Mouse (Mus musculus): ENCODE measurements around the gene Nacc1.

The Nacc1 gene

DNA sequence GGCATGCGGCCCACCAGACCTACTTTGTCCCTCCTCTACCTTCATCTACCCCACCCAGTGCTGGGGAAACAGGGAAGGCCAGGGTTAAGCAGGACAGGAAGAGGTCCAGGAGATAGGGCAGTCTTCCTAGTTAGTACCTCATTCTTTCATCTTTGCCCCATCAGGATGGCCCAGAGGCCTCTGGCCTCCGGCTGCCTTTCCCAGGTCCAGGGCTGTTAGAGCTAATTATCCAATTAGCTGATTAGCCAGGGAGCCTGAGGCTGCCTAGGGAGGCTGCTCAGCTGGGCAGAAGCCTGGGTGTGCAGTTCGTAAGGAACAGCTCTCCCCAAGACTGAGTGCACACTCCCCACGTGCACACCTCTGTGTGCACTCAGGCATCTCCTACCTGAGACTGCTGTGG, 25.7 kb upstream of the Nacc1 start:
- no peak for DNase-seq

DNA sequence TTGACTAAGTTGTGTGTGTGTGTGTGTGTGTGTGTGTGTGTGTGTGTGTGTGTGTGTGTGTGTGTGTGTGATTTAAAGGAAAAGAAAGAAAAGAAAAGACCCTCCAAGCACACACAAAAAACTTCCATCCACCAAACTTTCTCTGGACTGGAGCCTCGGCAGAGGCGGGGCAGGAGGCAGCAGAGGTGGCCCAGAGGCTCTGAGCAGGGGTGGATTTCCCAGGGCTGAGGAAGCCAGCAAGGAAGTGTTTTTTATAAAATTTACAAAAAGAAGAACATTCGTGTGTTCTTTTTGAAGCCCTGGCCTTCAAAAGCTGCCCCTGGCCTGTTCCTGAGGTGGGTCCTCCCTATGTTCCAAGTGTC, 25.1 kb upstream of the Nacc1 start:
- DNase-seq = no peak

DNA sequence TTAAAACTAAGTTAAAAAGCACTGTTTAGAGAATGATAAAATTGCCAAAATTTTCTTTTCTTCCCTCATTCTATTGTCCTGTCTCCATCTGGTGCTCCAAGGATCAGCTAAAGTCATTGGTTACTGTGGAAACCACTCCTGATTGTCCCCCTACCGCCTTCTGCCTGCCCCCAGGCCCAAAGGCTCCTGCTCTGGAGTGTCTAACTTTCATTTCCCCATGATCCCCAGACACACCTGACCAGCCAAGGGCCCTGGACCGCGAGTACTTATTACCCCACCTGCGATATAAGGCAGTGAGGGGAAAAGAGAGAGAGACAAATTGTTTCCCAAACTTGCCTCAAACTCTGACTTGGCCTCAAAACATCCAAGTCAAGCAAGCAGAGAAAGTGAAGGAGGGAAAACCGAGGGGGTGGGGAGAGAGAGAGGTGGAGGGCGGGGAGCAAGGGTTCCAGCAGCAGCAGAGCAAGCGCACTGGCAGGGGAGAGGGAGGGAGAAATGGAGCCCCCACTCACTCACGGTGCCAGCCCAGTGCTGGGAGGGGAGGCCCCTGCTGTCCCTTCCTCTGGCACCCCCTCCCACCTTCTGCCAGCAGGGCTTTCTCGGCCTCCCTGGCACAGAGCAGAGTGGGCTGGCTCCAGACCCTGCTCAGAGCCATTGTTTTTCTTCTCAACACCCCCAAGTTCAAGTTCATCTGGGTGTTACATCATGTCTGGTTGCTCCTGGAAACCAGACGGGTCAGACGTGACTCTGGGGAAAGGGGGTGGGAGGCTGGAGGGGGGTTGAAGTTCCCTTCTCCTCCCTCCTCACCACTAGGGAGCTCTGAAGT, 24.5 kb upstream of the Nacc1 start:
- DNase-seq = no peak

DNA sequence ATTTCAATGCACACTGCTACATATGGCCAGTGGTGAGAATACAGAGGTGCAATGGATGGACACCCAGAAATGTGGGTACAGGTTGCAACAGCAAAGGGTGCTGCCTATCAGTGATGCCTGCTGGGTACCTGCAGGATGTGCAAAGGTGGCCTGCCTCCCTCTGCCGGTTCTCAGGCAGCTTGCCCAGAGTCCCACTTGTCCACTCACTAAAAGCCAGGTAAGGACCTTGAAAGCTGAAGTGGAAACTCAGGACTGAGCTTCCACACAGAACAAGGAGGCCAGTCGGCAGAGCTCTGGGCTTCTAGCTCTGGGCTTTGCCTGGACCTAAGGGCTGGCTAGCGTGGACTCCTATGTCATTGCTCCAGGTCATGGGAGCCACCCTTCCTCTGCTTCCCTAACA, 23.6 kb upstream of the Nacc1 start:
- no peak for DNase-seq

DNA sequence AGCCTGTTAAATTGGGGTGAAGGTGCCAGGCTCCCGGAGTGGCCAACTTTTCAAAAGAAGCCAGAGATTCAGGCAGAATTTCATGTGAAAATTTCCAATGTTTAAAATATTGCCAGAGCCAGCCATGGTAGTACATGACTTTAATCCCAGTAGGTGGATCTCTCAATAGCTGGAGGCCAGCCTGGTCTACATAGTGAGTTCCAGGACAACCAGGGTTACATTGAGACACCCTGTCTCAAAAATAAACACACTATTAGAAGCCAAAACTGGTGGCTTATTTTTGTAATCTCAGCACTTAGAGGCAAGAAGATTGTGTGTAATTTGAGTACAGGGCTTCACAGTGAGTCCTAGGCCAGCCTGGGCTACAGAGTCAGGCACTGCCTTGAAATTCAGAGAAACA, 22.3 kb upstream of the Nacc1 start:
- DNase-seq = no peak

DNA sequence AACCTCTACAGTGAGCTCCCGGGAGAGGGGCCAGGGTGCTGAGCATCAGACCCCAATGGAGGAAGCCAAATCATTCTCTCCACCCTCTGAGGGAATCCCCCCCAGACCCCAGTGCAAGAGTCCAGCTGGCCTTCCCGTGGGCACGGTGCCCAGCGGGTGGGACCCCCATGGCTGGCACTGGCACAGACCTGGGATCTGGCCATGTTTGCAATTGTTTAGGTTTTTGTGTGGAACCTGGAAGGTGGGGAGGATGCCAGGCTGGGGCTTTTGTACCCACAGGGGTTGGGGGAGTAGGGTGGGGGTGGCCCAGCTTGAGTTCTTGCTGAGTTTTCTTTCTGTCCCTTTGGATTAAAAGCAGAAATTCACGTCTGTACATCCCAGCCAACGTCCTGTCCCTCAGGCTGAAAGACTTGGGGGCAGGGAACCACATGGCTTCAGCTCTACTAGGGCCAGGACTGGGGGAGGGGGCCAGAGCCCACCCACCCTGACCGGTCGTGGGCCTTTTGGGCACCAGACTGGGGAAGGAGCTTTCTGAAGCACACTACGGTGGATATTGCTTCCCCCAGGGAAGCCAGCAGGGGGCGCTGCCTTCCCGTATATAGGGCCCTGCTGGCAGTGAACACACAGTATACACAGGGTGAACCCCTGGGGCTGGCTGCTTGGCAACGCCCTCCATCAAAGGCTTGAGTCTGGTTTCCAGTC, 21.3 kb upstream of the Nacc1 start:
- peak; percentile 92 to 93 for DNase-seq

DNA sequence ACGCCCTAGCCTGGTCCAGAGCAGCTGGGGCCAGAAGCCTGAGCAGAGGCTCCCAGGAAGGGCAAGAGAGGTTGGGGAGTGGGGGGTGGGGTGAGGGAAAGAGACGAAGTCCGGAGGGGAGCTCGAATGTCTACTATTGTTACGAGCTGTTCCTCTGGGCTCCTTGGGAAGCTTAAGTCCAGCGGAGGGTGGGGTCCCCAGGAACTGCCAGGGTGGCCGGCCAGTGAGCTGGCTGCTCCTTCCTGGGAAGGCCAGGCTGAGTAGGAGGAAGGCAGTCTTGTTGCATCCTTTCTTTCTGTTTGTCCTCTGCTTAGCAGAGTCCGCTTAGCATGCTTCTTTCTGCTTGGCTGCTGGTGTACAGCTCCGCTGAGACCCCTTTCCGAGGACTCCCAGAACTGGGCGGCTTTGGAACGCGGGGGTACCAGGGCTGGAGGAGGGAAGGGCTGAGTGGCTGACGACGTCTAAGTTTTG, 20.4 kb upstream of the Nacc1 start:
- DNase-seq = peak; percentile 25 to 33

DNA sequence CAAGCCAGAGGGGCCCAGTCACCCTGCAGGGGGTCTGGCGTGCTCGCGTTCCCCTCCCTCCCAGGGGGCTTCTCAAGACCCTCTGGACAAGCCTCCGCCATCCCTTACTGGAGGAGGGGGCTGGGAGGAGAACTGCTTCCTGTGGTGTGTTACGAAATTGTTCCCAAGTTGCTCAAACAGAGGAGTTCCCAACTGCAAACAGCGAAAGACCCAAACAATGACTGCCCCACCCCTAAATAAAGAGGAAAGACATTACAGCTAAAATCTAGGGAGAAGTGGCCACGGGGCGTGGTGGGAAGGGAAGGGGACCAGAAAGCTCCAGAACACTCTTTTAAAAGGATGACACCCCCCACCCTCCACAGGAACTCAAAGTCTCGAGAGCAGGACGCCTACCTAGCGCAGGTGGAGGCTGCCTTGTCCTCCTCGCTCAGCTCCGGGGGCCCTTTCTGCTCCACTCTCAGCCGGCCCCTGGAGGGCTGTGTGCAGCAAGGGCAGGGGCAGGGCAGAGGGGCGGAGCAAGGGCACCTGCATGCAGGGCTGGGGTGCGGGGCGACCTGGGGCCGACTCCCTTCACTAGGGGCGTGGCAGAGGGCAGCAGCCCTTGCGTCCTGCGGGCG, 19.7 kb upstream of the Nacc1 start:
- DNase-seq = peak; percentile 73 to 77

DNA sequence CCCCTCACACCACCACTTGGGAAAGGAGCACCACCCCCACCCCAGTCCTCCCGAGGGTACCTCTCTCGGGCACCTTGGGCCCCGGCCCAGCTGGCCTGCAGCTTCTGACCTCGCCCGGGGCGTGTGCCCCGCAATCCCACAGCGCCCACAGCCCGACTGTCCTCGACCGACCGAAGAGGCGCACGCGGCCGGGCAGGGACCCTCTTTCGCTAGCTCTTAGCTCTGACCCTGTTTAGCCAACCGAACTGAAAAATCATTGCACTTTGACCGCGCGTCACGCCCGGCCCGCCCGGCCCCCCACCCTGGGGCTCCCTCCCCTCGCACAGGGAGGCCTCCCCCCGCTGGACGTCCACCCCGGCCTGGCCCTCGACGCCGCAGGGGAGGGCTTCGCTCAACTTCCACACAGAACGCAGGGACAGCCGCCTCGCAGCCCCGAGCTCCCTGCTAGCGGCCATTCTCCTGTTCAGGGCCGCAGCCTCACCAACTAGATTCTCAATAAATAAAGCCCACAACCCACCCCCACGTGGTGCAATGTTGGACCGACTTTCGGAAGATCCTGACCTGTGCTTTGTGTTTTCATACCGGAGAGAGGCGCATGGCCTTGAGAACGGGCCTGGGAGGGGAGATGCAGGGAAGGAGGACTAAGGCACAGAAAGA, 19.1 kb upstream of the Nacc1 start:
- DNase-seq = peak; percentile 37

DNA sequence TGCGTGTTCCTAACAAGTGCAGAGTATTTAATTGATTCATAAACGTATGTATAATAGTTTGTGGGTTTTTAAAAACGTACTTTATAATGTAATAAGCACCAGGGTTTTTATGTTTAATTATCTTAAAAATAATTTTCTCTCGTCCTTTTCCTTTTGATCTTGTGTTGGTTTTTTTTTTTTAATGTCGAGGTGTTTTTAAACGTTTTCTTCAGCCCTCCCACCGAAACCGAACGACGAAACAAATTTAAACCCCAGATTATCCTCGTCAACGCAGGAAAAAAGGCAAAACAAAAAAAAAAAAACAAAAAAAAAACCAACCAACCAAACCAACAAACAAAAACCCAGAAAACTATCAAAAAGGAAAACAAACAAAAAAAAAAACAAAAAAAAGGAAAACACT, 18.3 kb upstream of the Nacc1 start:
- DNase-seq = no peak

DNA sequence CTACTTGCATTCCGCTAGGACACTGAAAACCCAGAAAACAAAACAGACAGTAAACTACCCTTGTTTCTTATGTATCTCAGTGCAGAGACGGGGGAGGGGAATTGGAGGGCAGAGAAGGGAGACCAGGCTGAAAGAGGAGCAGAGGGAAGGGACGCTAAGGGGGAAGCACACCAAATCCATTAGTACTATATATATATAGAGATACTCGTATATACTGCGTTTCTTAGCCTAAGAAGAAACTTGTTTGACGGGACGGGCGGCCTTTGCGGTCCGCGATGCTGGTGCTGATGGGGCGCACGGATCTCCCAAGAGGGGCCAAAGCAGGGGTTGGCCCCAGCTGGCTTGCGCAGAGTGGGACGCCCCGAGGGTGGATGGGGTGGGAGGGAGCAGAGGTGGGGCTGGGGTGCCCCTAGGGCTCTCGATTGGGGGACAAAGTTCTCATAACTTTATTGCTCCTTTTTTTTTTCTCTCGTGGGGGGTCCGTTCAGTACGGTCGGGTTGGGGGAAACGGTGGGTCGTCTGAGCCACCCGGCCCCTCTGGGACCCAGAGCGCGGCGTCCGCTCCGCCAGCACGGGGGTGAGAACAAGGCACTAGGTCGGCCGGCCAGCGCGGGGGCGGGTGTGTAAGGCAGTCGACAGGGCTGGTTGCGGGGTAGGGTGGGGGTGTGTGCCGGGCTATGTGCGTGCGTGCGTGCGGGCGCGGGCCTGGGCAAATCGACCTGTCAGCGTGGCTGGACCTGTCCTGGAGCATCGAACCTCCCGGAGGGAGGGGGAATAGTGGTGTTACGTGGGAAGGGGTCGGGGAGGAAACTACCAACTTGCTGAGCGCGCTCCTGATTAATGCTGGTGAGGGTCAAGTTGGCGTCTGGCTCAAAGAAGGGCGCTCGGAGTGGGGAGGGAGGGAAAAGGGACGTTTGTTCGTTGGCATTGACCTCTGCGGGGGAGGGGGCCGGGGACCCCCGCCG, 17.5 kb upstream of the Nacc1 start:
- DNase-seq = peak; percentile 64 to 67

DNA sequence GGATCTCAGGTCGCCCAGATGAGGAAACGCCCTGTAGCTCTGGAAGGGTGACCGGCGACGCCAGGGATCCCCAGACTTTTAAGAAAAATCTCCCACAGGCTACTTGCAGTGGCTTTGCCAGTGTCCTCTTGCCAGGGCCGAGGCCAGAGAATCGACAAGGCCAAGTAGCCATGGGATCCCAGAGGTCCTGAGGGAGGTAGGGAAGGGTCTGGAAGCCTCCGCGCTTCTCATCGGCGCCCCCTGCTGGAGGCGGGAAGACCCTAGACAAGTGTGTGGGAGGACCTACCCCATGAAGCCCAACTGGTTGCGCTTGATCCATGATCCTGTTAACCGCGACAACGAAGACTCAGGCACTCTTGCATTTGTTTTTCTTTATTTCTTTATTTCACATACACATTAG, 16.7 kb upstream of the Nacc1 start:
- DNase-seq = peak; percentile 86 to 88

DNA sequence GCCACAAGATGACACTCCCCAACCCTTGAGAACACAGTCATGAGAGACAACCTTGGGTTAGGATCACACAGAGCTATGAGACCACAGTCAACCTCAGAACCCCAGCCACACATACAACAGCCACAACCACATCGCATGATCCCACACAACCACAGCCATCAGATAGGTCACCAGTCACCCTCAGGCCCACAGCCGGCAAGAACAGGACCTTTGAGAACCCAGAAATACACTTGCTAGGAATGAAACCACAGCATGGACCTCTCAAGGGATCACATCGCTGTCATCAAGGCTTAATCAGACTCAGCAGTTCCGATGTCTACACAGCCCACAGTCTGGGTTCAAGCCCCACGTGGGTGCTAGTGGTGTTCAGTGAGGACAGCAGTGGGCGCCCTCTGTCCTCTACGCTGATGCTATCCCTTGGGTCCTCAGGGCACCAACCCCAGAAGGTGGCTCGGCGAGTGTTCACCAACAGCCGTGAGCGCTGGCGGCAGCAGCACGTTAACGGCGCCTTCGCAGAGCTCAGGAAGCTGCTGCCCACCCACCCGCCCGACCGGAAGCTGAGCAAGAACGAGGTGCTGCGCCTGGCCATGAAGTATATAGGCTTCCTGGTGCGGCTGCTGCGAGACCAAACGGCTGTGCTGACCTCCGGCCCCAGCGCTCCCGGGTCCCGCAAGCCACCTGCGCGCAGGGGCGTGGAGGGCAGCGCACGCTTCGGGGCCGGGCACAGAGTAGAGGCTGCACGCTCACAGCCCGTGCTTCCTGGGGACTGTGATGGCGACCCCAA, 16.0 kb upstream of the Nacc1 start:
- DNase-seq = peak; percentile 56 to 57

DNA sequence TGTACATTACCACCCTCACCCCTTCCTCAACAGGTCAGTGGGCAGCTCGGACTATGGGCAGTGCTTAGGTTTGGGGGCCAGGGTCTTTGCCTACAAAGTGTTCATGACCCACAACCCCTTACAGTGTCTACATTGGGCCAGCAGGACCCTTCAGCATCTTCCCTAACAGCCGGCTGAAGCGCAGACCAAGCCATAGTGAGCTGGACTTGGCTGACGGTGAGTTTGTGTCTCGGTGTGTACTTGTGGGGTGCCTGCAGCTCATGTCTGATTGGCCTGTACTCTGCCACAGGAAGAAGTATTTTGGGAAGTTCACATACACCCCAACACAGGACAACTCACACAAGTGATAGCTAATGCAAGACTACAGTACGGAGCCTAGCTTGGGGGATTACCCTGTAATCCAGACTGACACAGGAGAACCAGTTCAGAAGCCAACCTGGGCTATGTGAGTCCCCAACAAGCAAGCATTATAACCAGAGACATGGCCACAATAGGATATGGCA, 15.4 kb upstream of the Nacc1 start:
- no peak for DNase-seq

DNA sequence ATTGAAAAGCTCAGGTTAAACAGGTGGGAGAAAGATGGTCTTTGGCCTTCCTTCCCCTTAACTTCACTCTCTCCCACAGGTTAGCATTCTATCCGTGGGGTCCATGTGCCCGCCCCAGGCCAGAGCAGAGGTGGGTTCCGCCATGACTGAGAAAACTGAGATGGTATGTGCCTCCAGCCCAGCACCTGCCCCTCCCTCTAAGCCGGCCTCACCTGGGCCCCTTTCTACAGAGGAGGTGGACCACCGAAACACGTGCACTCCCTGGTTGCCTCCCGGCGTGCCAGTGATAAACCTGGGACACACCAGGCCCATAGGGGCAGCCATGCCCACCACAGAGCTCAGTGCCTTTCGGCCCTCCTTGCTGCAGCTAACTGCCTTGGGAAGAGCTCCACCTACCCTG, 14.9 kb upstream of the Nacc1 start:
- DNase-seq = peak; percentile 22 to 30

DNA sequence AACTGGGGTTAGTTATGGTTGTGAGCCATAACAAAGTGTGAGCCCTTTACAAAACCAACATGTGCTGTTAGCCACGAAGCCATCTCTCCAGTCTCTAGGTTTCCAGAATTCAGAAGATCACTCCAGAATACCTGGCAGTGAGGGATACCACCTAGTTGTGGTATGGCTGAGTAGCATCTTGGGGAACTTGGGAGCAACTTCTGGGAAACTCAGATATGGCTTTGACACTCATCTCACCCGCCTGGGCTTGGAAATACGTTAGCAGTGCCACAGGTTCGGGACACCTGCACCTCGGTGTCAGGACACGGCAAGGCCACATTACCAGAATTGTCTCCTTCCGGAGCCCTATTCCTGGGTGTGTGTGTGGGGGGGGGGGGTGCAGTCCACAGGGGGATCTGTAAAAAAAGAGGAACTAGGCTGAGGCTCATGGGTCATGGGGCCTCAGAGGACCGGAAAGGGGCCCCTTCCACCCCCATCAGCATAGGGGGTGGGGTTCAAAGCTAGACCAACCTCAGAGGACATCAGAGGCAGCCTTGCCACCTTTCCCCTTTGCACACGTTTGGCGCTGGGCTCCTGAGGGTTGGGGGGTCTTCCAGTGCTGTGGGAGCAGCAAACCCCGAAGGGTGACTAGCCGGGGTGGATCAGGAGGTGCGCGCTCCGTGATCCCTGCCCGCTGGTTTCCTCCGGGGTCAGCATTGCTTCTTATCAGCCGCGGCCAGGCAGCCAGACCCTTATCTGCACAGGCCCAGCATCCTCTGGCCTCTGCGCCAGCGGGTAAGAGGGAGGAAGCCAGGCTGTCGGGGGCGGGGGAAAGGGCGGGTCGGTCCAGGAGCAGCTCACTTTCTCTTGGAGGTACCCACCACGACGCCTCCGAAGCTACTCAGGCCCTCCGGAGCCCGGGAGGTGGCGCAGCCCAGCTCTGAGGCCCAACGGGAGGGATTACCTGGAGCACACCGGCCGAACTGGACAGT, 13.6 kb upstream of the Nacc1 start, which contains the start of gene Lyl1:
Lyl1 (plus strand) TSS at position 517 of the 971 bp plus-strand sequence.
- DNase-seq = peak; percentile 86 to 88

DNA sequence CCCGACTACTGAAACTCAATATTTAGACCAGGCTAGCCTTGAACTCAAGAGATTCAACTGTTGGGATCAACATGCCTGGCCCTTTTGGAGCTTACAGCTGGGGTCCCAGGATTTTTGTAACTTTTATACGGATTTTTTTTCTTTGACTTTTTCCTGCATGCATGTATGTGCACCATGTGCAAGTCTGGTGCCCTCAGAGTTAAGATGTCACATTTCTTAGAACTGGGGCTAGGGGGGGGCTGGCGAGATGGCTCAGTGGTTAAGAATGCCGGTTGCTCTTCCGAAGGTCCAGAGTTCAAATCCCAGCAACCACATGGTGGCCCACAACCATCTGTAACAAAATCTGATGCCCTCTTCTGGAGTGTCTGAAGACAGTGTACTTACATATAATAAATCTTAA, 12.9 kb upstream of the Nacc1 start:
- peak; percentile 62 to 67 for DNase-seq

DNA sequence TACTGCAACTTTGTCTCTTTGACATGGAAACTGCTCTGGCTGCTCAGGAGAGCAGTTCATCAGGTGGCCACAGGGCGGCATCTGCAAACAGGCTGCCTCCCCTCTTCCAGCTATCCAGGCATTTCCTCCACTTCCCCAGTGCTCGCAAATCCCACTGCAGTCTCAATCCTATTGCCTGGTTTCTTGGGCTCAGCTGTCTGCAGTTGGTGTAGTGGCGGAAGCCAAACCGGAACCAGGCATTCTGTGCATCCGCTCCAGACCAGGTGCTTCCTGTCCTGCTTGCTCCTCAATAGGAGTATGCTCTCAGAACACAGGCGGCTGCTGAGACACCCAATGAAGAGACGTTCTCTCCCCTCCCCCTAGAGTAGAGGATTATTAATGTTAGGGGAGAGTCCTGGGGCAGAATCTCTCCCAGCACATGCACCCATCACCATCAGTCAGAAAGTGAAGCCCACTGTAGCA, 12.2 kb upstream of the Nacc1 start:
- DNase-seq = peak; percentile 79 to 82

DNA sequence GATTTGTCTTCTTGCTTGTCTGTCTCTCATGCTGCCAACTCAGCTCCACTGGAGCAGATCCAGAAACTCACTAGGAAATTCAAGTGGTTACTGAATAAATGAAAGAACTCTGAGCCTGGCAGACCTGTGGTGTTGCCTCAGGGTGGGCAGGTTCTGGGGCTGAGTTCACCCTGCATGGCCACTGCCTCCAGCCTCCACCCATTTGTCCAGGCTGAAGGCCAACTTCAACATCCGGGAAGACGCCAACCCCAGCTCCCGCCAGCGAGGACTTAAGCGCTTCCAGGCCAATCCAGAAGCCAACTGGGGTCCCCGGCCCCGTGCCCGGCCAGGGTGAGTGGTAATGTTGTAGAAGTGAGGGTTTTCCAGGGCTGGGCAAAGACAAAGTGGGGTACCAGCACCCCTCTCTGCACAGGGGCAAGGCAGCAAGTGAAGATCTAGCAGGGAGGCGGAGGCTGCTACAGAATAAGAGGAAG, 11.3 kb upstream of the Nacc1 start:
- peak in 1 of 2 experiments; percentile 25 for DNase-seq

Measured in B cell, adult 2 months (primary cell).